Mouse (Mus musculus): Measurements from ENCODE around the gene Tmtc2. TPM values are rescaled to one million over a fixed set of nuclear protein-coding genes. Genes with fewer than 3 reads are reported as not detected.

Tmtc2 gene
- polyA plus RNA-seq, 1 experiment from 2014 or later = 1.3 TPM

- TF ChIP-seq EP300 (IDR thresholded peaks at IDR 0.05; ENCODE audit: low read depth) = no peak
- no peak for TF ChIP-seq CTCF (IDR thresholded peaks at IDR 0.05; ENCODE audit: low read depth)
- WGBS (ENCODE audit: insufficient replicate concordance) = 73% methylated on average over 11 of the region's 11 CpGs
- ATAC-seq (no peak), DNase-seq (no peak)
- H3K4me3 ChIP-seq (ENCODE audit: low read depth, low read length) = no peak overlapping the region
- no peak overlapping the region for H3K27ac ChIP-seq (ENCODE audit: low read depth)
- no peak overlapping the region for H3K9ac ChIP-seq (replicated peaks)
- H3K36me3 ChIP-seq (replicated peaks; ENCODE audit: insufficient read depth, low read length) = no peaks in the 10 kb centered on the region
- H3K9me3 ChIP-seq (ENCODE audit: low read length) = no peaks in the 10 kb centered on the region
- no peak overlapping the region for H3K4me2 ChIP-seq (ENCODE audit: low read depth, low read length)
- no peaks in the 10 kb centered on the region for H3K4me1 ChIP-seq (ENCODE audit: insufficient read depth)
- H3K27me3 ChIP-seq (ENCODE audit: insufficient read depth, low read length) = no peaks in the 10 kb centered on the region
These were observed 94.5 kb downstream of the Tmtc2 start for GRCm38 (mm10) chr10:105479771-105480170.

- no peak overlapping the region for H3K27ac ChIP-seq (ENCODE audit: low read depth)
- no peaks in the 10 kb centered on the region for H3K36me3 ChIP-seq (replicated peaks; ENCODE audit: insufficient read depth, low read length)
- no peaks in the 10 kb centered on the region for H3K27me3 ChIP-seq (ENCODE audit: insufficient read depth, low read length)
- H3K9ac ChIP-seq (replicated peaks) = no peak overlapping the region
- WGBS (ENCODE audit: insufficient replicate concordance) = 83% methylated on average over 18 of the region's 18 CpGs
- DNase-seq (no peak), ATAC-seq (no peak)
- TF ChIP-seq CTCF (IDR thresholded peaks at IDR 0.05; ENCODE audit: low read depth) (no peak), EP300 (IDR thresholded peaks at IDR 0.05; ENCODE audit: low read depth) (no peak)
- no peak overlapping the region for H3K4me3 ChIP-seq (ENCODE audit: low read depth, low read length)
- H3K9me3 ChIP-seq (ENCODE audit: low read length) = no peaks in the 10 kb centered on the region
- H3K4me1 ChIP-seq (ENCODE audit: insufficient read depth) = no peaks in the 10 kb centered on the region
- H3K4me2 ChIP-seq (ENCODE audit: low read depth, low read length) = no peak overlapping the region
These were observed 96.5 kb downstream of the Tmtc2 start for GRCm38 (mm10) chr10:105477623-105478238.

- Histone ChIP-seq H3K9me3 (ENCODE audit: low read length) (no peaks in the 10 kb centered on the region), H3K27ac (ENCODE audit: low read depth) (no peak overlapping the region), H3K4me3 (ENCODE audit: low read depth, low read length) (no peak overlapping the region), H3K4me1 (ENCODE audit: insufficient read depth) (no peaks in the 10 kb centered on the region), H3K27me3 (ENCODE audit: insufficient read depth, low read length) (no peaks in the 10 kb centered on the region), H3K9ac (replicated peaks) (no peak overlapping the region), H3K36me3 (replicated peaks; ENCODE audit: insufficient read depth, low read length) (no peaks in the 10 kb centered on the region), H3K4me2 (ENCODE audit: low read depth, low read length) (no peak overlapping the region)
- 79% methylated on average over 6 of the region's 6 CpGs for WGBS (ENCODE audit: insufficient replicate concordance)
- no peak for TF ChIP-seq EP300 (IDR thresholded peaks at IDR 0.05; ENCODE audit: low read depth)
- TF ChIP-seq CTCF (IDR thresholded peaks at IDR 0.05; ENCODE audit: low read depth) = no peak
- ATAC-seq (no peak), DNase-seq (no peak)
These were observed 100.0 kb downstream of the Tmtc2 start for GRCm38 (mm10) chr10:105474162-105474830.

- no peak overlapping the region for H3K9ac ChIP-seq (replicated peaks)
- H3K4me2 ChIP-seq (ENCODE audit: low read depth, low read length) = no peak overlapping the region
- WGBS (ENCODE audit: insufficient replicate concordance) = 87% methylated on average over 4 of the region's 4 CpGs
- no peak overlapping the region for H3K4me3 ChIP-seq (ENCODE audit: low read depth, low read length)
- H3K9me3 ChIP-seq (ENCODE audit: low read length) = no peaks in the 10 kb centered on the region
- no peaks in the 10 kb centered on the region for H3K36me3 ChIP-seq (replicated peaks; ENCODE audit: insufficient read depth, low read length)
- DNase-seq = no peak
- no peaks in the 10 kb centered on the region for H3K4me1 ChIP-seq (ENCODE audit: insufficient read depth)
- no peak for ATAC-seq
- TF ChIP-seq EP300 (IDR thresholded peaks at IDR 0.05; ENCODE audit: low read depth) = no peak
- no peak for TF ChIP-seq CTCF (IDR thresholded peaks at IDR 0.05; ENCODE audit: low read depth)
- H3K27me3 ChIP-seq (ENCODE audit: insufficient read depth, low read length) = no peaks in the 10 kb centered on the region
- H3K27ac ChIP-seq (ENCODE audit: low read depth) = no peak overlapping the region
These were observed 109.9 kb downstream of the Tmtc2 start for GRCm38 (mm10) chr10:105464378-105464777.

GRCm38 (mm10) chr10:105453441-105453840 lies 120.8 kb downstream of the Tmtc2 start:
- Histone ChIP-seq H3K27ac (ENCODE audit: low read depth) (no peak overlapping the region), H3K36me3 (replicated peaks; ENCODE audit: insufficient read depth, low read length) (no peaks in the 10 kb centered on the region), H3K4me2 (ENCODE audit: low read depth, low read length) (no peak overlapping the region), H3K4me3 (ENCODE audit: low read depth, low read length) (no peak overlapping the region), H3K9me3 (ENCODE audit: low read length) (no peaks in the 10 kb centered on the region), H3K9ac (replicated peaks) (no peak overlapping the region), H3K4me1 (ENCODE audit: insufficient read depth) (no peaks in the 10 kb centered on the region), H3K27me3 (ENCODE audit: insufficient read depth, low read length) (no peaks in the 10 kb centered on the region)
- DNase-seq (no peak), ATAC-seq (no peak)
- 81% methylated on average over 8 of the region's 8 CpGs for WGBS (ENCODE audit: insufficient replicate concordance)
- TF ChIP-seq EP300 (IDR thresholded peaks at IDR 0.05; ENCODE audit: low read depth) (no peak), CTCF (IDR thresholded peaks at IDR 0.05; ENCODE audit: low read depth) (no peak)

- Histone ChIP-seq H3K27ac (ENCODE audit: low read depth) (no peak overlapping the region), H3K27me3 (ENCODE audit: insufficient read depth, low read length) (no peaks in the 10 kb centered on the region), H3K4me2 (ENCODE audit: low read depth, low read length) (no peak overlapping the region), H3K9me3 (ENCODE audit: low read length) (no peaks in the 10 kb centered on the region), H3K36me3 (replicated peaks; ENCODE audit: insufficient read depth, low read length) (no peaks in the 10 kb centered on the region), H3K4me3 (ENCODE audit: low read depth, low read length) (no peak overlapping the region), H3K9ac (replicated peaks) (no peak overlapping the region), H3K4me1 (ENCODE audit: insufficient read depth) (no peaks in the 10 kb centered on the region)
- 74% methylated on average over 2 of the region's 2 CpGs for WGBS (ENCODE audit: insufficient replicate concordance)
- DNase-seq = no peak
- no peak for TF ChIP-seq EP300 (IDR thresholded peaks at IDR 0.05; ENCODE audit: low read depth)
- no peak for TF ChIP-seq CTCF (IDR thresholded peaks at IDR 0.05; ENCODE audit: low read depth)
- no peak for ATAC-seq
These were observed 127.1 kb downstream of the Tmtc2 start for GRCm38 (mm10) chr10:105447191-105447590.
